ENCODE assay signal across 8 mouse cellular contexts in genomic region chr12:25096640-25097051, GRCm38 (mm10). TPM values are rescaled to one million over a fixed set of nuclear protein-coding genes. Genes with fewer than 3 reads are reported as not detected.
DNase-seq lines count a peak whose midpoint lies in the region; ATAC-seq and TF ChIP-seq lines count a peak whose summit lies in the region.

No protein-coding gene starts in this region.

- H3K9me3 ChIP-seq in forebrain, embryonic 11.5 days (ENCODE audit: control insufficient read depth, low read length), result no peaks in the 10 kb centered on the region
- H3K9me3 ChIP-seq in kidney, postnatal 0 days (replicated peaks; ENCODE audit: low read length), result no peaks in the 10 kb centered on the region
- H3K9me3 ChIP-seq in neural tube, embryonic 12.5 days, result no peaks in the 10 kb centered on the region

- peak; percentile 46 for DNase-seq in cerebellum, adult 9-10 months
- no peak for DNase-seq in cerebellum, adult 11-12 months
- peak; percentile 45 for DNase-seq in 3T3-L1 (ENCODE audit: low read depth, low spot score)
- peak; percentile 76 for DNase-seq in forebrain, embryonic 11.5 days (ENCODE audit: low spot score)
- DNase-seq in kidney, postnatal 0 days (ENCODE audit: low spot score), result no peak
- DNase-seq in urinary bladder, postnatal 10 days (ENCODE audit: low spot score), result no peak
- DNase-seq in gastrocnemius, postnatal 25 days, result no peak

- peak overlapping the region; percentile 26 for H3K27ac ChIP-seq in forebrain, embryonic 11.5 days (ENCODE audit: low read depth, low read length)
- H3K27ac ChIP-seq in kidney, postnatal 0 days, result peak overlapping the region; percentile 97
- H3K27ac ChIP-seq in neural tube, embryonic 12.5 days, result peak overlapping the region; percentile 91

- no peak for TF ChIP-seq CTCF in kidney, postnatal 0 days (IDR thresholded peaks at IDR 0.05; ENCODE audit: low read depth)

- WGBS in forebrain, embryonic 11.5 days, result under 1% methylated on average over 15 of the region's 15 CpGs
- 3% methylated on average over 15 of the region's 15 CpGs for WGBS in kidney, postnatal 0 days
- WGBS in neural tube, embryonic 12.5 days, result under 1% methylated on average over 15 of the region's 15 CpGs

- H3K4me3 ChIP-seq in forebrain, embryonic 11.5 days (ENCODE audit: low read depth, low read length), result peak overlapping the region; percentile 71
- peak overlapping the region; percentile 88 for H3K4me3 ChIP-seq in kidney, postnatal 0 days (replicated peaks; ENCODE audit: low read depth, low read length)
- H3K4me3 ChIP-seq in neural tube, embryonic 12.5 days, result peak overlapping the region; percentile 69

- peak; percentile 1; the same call in 1 of the 2 replicates for ATAC-seq in forebrain, embryonic 11.5 days (replicated peaks; ENCODE audit: low FRiP score)
- ATAC-seq in kidney, postnatal 0 days (replicated peaks; ENCODE audit: low FRiP score, low read depth), result no peak
- ATAC-seq in neural tube, embryonic 12.5 days (ENCODE audit: low FRiP score, low read depth), result no peak

- peaks cover 5% of the 10 kb centered on the region for H3K27me3 ChIP-seq in forebrain, embryonic 11.5 days (ENCODE audit: control insufficient read depth, insufficient read depth, low read length)
- H3K27me3 ChIP-seq in kidney, postnatal 0 days (ENCODE audit: insufficient read depth, low read length), result no peaks in the 10 kb centered on the region
- H3K27me3 ChIP-seq in neural tube, embryonic 12.5 days (replicated peaks), result no peaks in the 10 kb centered on the region

- H3K4me1 ChIP-seq in forebrain, embryonic 11.5 days (replicated peaks; ENCODE audit: control insufficient read depth, insufficient read depth, low read length), result peaks cover 39% of the 10 kb centered on the region
- peaks cover 19% of the 10 kb centered on the region for H3K4me1 ChIP-seq in kidney, postnatal 0 days (replicated peaks; ENCODE audit: insufficient read depth, low read length)
- H3K4me1 ChIP-seq in neural tube, embryonic 12.5 days, result peaks cover 66% of the 10 kb centered on the region

- H3K9ac ChIP-seq in forebrain, embryonic 11.5 days (ENCODE audit: low read length), result peak overlapping the region; percentile 33
- peak overlapping the region; percentile 66 for H3K9ac ChIP-seq in kidney, postnatal 0 days (ENCODE audit: low read depth, low read length)
- H3K9ac ChIP-seq in neural tube, embryonic 12.5 days, result peak overlapping the region; percentile 33

- no peaks in the 10 kb centered on the region for H3K36me3 ChIP-seq in forebrain, embryonic 11.5 days (ENCODE audit: control insufficient read depth, insufficient read depth, low read length)
- no peaks in the 10 kb centered on the region for H3K36me3 ChIP-seq in kidney, postnatal 0 days (ENCODE audit: insufficient read depth, low read length)
- H3K36me3 ChIP-seq in neural tube, embryonic 12.5 days, result no peaks in the 10 kb centered on the region

- peak overlapping the region; percentile 92 for H3K4me2 ChIP-seq in forebrain, embryonic 11.5 days (ENCODE audit: low read depth, low read length, severe bottlenecking)
- peak overlapping the region; percentile 95 for H3K4me2 ChIP-seq in kidney, postnatal 0 days (ENCODE audit: low read length)
- peak overlapping the region; percentile 96 for H3K4me2 ChIP-seq in neural tube, embryonic 12.5 days (replicated peaks)

RNA-seq across cellular contexts. Expression of gene Id2, which starts 0.3 kb away (rescaled TPM):
- polyA plus RNA-seq in forebrain, embryonic 11.5 days (2014; fragmentation: Nextera tagmentation; extraction: Ambion mirVana), result 188 and 198 TPM in 2 replicates
- 718 and 754 TPM in 2 replicates for polyA plus RNA-seq in kidney, postnatal 0 days (2015; fragmentation: Nextera tagmentation; extraction: Ambion mirVana)
- polyA plus RNA-seq in neural tube, embryonic 12.5 days (2016; fragmentation: Nextera tagmentation; extraction: Ambion mirVana), result 203 and 211 TPM in 2 replicates
- total RNA-seq in gastrocnemius, postnatal 25 days (2021), result 1 to 10 TPM; 3.2 to 4.5 TPM

Comparison
In these comparisons a context has a peak if more than half of its experiments do, and no peak if none do; other contexts are left out.
1. DNase-seq: peak in cerebellum, adult 9-10 months (single experiment), 3T3-L1 (single experiment) and forebrain, embryonic 11.5 days (single experiment); none in cerebellum, adult 11-12 months (single experiment), kidney, postnatal 0 days (single experiment), urinary bladder, postnatal 10 days (single experiment) and gastrocnemius, postnatal 25 days (single experiment).
2. H3K27ac ChIP-seq: peak in every context shown above with its lines; median percentile 97 in kidney, postnatal 0 days; 91 in neural tube, embryonic 12.5 days; 26 in forebrain, embryonic 11.5 days.
3. Peak in every context shown above with its lines, with median percentiles within 50 percentile points of each other: H3K4me2 ChIP-seq, H3K4me3 ChIP-seq and H3K9ac ChIP-seq.